Mouse (Mus musculus) stomach, postnatal 0 days (tissue): ENCODE measurements around the gene Ube2i. TPM values are rescaled to one million over a fixed set of nuclear protein-coding genes. Genes with fewer than 3 reads are reported as not detected.

ENCODE experiments used
- ATAC-seq: fragments of 200-750 bp; cut with Nextera tagmentation; 2 replicates; pipeline ENCODE4 v1.8.0; 2017; ENCODE audit not compliant: low FRiP score, low TSS enrichment
- DNase-seq: peaks from one replicate; pipeline ENCODE4 v3.0.0-alpha.2; 2016; ENCODE audit warnings: low spot score
- H3K27ac ChIP-seq: fragments of 300-500 bp; sonication (generic); replicated peaks from 2 replicates; pipeline ENCODE4 v1.5.1; 2014; ENCODE audit warnings: mild to moderate bottlenecking, control low read depth
- H3K27me3 ChIP-seq: fragments of 300-500 bp; sonication (generic); 2 replicates; pipeline ENCODE4 v1.6.1; 2014; ENCODE audit warnings: low read length; ENCODE audit not compliant: control insufficient read depth, insufficient read depth
- H3K36me3 ChIP-seq: fragments of 300-500 bp; sonication (generic); 2 replicates; pipeline ENCODE4 v1.6.1; 2014; ENCODE audit warnings: low read length, mixed read lengths; ENCODE audit not compliant: control insufficient read depth, insufficient read depth
- H3K4me1 ChIP-seq: fragments of 300-500 bp; sonication (generic); replicated peaks from 2 replicates; pipeline ENCODE4 v1.6.1; 2014; ENCODE audit warnings: antibody characterized with exemption; ENCODE audit not compliant: control insufficient read depth, insufficient read depth
- H3K4me2 ChIP-seq: fragments of 300-500 bp; sonication (generic); replicated peaks from 2 replicates; pipeline ENCODE4 v1.6.1; 2014; ENCODE audit warnings: low read depth, mild to moderate bottlenecking, control low read depth, moderate library complexity
- H3K4me3 ChIP-seq: fragments of 300-500 bp; sonication (generic); 2 replicates; pipeline ENCODE4 v1.5.1; 2014; ENCODE audit warnings: low read depth, low read length, control low read depth
- H3K9ac ChIP-seq: fragments of 300-500 bp; sonication (generic); 2 replicates; pipeline ENCODE4 v1.6.1; 2014; ENCODE audit warnings: mild to moderate bottlenecking, low read length, control low read depth, mixed read lengths
- H3K9me3 ChIP-seq: fragments of 300-500 bp; sonication (generic); 2 replicates; pipeline ENCODE4 v1.6.1; 2016; ENCODE audit warnings: low read length; ENCODE audit not compliant: control insufficient read depth
- CTCF ChIP-seq: IDR thresholded peaks from 2 replicates; pipeline ENCODE4 v1.5.1; 2016; ENCODE audit warnings: antibody characterized with exemption, low read depth, mild to moderate bottlenecking, moderate library complexity
- EP300 ChIP-seq: optimal IDR thresholded peaks from 2 replicates; pipeline ENCODE3; 2016; ENCODE audit warnings: antibody characterized with exemption
- WGBS: fragments of 180-500 bp; shearing (Covaris S2); extraction: QIAGEN DNeasy Blood & Tissue Kit; methylation state at CpG from one replicate; pipeline ENCODE4 v1.1.7; 2014; 5-methylcytosine and 5-hydroxymethylcytosine counted together
- polyA plus RNA-seq: library from polyadenylated mRNA; unstranded; fragments of >200 nt; fragmentation: Nextera tagmentation; extraction: Ambion mirVana; gene quantifications from 2 replicates; pipeline ENCODE4 v1.2.1, GENCODE M21; 2015

Gene Ube2i
- polyA plus RNA-seq, 1 experiment from 2014 or later, result 318 TPM

GRCm38 (mm10) chr17:25294111-25294510 is 19.7 kb upstream of the Ube2i start:
- Histone ChIP-seq H3K9ac (no peak overlapping the region), H3K27me3 (no peaks in the 10 kb centered on the region), H3K4me3 (no peak overlapping the region), H3K4me2 (no peak overlapping the region), H3K9me3 (no peaks in the 10 kb centered on the region), H3K4me1 (no peaks in the 10 kb centered on the region), H3K36me3 (no peaks in the 10 kb centered on the region), H3K27ac (no peak overlapping the region)
- no peak for TF ChIP-seq EP300
- TF ChIP-seq CTCF, result no peak
- no peak for DNase-seq
- no peak for ATAC-seq
- WGBS, result 65% methylated on average over 1 of the region's 1 CpGs

GRCm38 (mm10) chr17:25293495-25293894 is 19.1 kb upstream of the Ube2i start:
- H3K4me2 ChIP-seq, result no peak overlapping the region
- no peak overlapping the region for H3K4me3 ChIP-seq
- H3K9me3 ChIP-seq, result no peaks in the 10 kb centered on the region
- no peaks in the 10 kb centered on the region for H3K4me1 ChIP-seq
- TF ChIP-seq EP300 (no peak), CTCF (no peak)
- ATAC-seq (no peak), DNase-seq (no peak)
- no peak overlapping the region for H3K27ac ChIP-seq
- H3K27me3 ChIP-seq, result no peaks in the 10 kb centered on the region
- H3K9ac ChIP-seq, result no peak overlapping the region
- 54% methylated on average over 5 of the region's 5 CpGs for WGBS
- H3K36me3 ChIP-seq, result no peaks in the 10 kb centered on the region

GRCm38 (mm10) chr17:25290411-25290810 is 16.0 kb upstream of the Ube2i start:
- Histone ChIP-seq H3K4me2 (no peak overlapping the region), H3K9ac (no peak overlapping the region), H3K9me3 (no peaks in the 10 kb centered on the region), H3K4me1 (no peaks in the 10 kb centered on the region), H3K4me3 (no peak overlapping the region), H3K36me3 (no peaks in the 10 kb centered on the region), H3K27ac (no peak overlapping the region), H3K27me3 (no peaks in the 10 kb centered on the region)
- ATAC-seq (peak; percentile 38; the same call in 1 of the 2 replicates), DNase-seq (no peak)
- no peak for TF ChIP-seq EP300
- peak; percentile 29; the same call in 1 of the 2 replicates for TF ChIP-seq CTCF
- WGBS, result 21% methylated on average over 4 of the region's 4 CpGs

GRCm38 (mm10) chr17:25288842-25289241 is 14.4 kb upstream of the Ube2i start:
- ATAC-seq, result no peak
- no peak overlapping the region for H3K4me3 ChIP-seq
- no peaks in the 10 kb centered on the region for H3K4me1 ChIP-seq
- H3K27me3 ChIP-seq, result no peaks in the 10 kb centered on the region
- no peak overlapping the region for H3K9ac ChIP-seq
- no peaks in the 10 kb centered on the region for H3K36me3 ChIP-seq
- no peak overlapping the region for H3K4me2 ChIP-seq
- H3K27ac ChIP-seq, result no peak overlapping the region
- peak; percentile 57 for DNase-seq
- TF ChIP-seq CTCF, result peak; percentile 78
- TF ChIP-seq EP300, result no peak
- H3K9me3 ChIP-seq, result no peaks in the 10 kb centered on the region
- 23% methylated on average over 4 of the region's 4 CpGs for WGBS

- WGBS, result 19% methylated on average over 3 of the region's 3 CpGs
Observed at GRCm38 (mm10) chr17:25285033-25285432, 10.6 kb upstream of the Ube2i start.

GRCm38 (mm10) chr17:25282133-25282532 is 7.7 kb upstream of the Ube2i start:
- ATAC-seq, result peak; percentile 91
- WGBS, result 29% methylated on average over 11 of the region's 11 CpGs
- no peaks in the 10 kb centered on the region for H3K27me3 ChIP-seq
- H3K4me2 ChIP-seq, result no peak overlapping the region
- no peaks in the 10 kb centered on the region for H3K9me3 ChIP-seq
- H3K4me1 ChIP-seq, result no peaks in the 10 kb centered on the region
- H3K9ac ChIP-seq, result no peak overlapping the region
- peak; percentile 76 for DNase-seq
- H3K36me3 ChIP-seq, result no peaks in the 10 kb centered on the region
- no peak overlapping the region for H3K27ac ChIP-seq
- TF ChIP-seq CTCF, result no peak
- H3K4me3 ChIP-seq, result no peak overlapping the region

More at GRCm38 (mm10) chr17:25285033-25285432, 10.6 kb upstream of the Ube2i start:
- H3K4me1 ChIP-seq, result no peaks in the 10 kb centered on the region
- DNase-seq (peak; percentile 73), ATAC-seq (peak; percentile 38)
- no peak overlapping the region for H3K9ac ChIP-seq
- TF ChIP-seq CTCF, result peak; percentile 95
- no peak for TF ChIP-seq EP300
- H3K36me3 ChIP-seq, result no peaks in the 10 kb centered on the region
- H3K4me2 ChIP-seq, result no peak overlapping the region
- H3K9me3 ChIP-seq, result no peaks in the 10 kb centered on the region
- no peak overlapping the region for H3K27ac ChIP-seq
- no peak overlapping the region for H3K4me3 ChIP-seq
- H3K27me3 ChIP-seq, result no peaks in the 10 kb centered on the region
